Mouse (Mus musculus): ENCODE data around the gene Tmem132e.

DNA sequence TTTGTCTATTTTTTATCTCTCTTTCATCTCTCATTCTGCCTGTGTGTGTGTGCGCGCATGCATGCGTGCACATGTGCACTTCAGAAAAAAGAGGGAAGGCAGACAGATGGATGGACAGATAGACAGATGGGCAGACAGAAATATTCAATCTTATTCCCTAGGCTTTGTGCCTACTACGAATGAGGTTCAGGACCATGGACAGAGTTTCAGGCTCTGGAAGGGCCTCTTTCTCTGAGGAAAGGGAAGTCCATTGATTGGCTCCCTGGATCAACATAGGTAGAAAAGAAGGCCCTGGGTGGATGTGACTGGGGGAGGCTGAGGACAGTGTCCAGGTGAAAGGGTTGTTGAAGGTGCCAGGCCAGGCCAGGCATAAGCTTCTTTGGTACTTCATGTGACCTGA lies 17.1 kb upstream of the Tmem132e start:
- no peak for TF ChIP-seq CTCF (IDR thresholded peaks at IDR 0.05; ENCODE audit: low read depth, low read length)
- no peak for TF ChIP-seq EP300 (IDR thresholded peaks at IDR 0.05; ENCODE audit: insufficient read depth, low read depth, low read length)
- TF ChIP-seq POLR2A (IDR thresholded peaks at IDR 0.05; ENCODE audit: insufficient read depth, low read length): no peak

Data from ES-Bruce4 (cell line).